Mouse (Mus musculus) limb, embryonic 11.5 days (tissue): ENCODE results near the gene Sspo. TPM values are rescaled to one million over a fixed set of nuclear protein-coding genes. Genes with fewer than 3 reads are reported as not detected.

ENCODE experiments used
- ATAC-seq: fragments of 200-750 bp; cut with Nextera tagmentation; 2 replicates; pipeline ENCODE4 v1.8.0; 2017; ENCODE audit warnings: low read depth; ENCODE audit not compliant: insufficient number of reproducible peaks, low FRiP score, low TSS enrichment
- DNase-seq: peaks from one replicate; pipeline ENCODE4 v3.0.0-alpha.2; 2015; ENCODE audit warnings: low spot score
- H3K27ac ChIP-seq: fragments of 300-500 bp; sonication (generic); replicated peaks from 2 replicates; pipeline ENCODE4 v1.5.1; 2014; ENCODE audit warnings: low read depth, mild to moderate bottlenecking, low read length
- H3K27me3 ChIP-seq: fragments of 300-500 bp; sonication (generic); 2 replicates; pipeline ENCODE4 v1.6.1; 2014; ENCODE audit warnings: mild to moderate bottlenecking, low read length, mixed read lengths; ENCODE audit not compliant: control insufficient read depth, insufficient read depth
- H3K36me3 ChIP-seq: fragments of 300-500 bp; sonication (generic); 2 replicates; pipeline ENCODE4 v1.6.1; 2014; ENCODE audit warnings: mild to moderate bottlenecking, low read length, moderate library complexity, mixed read lengths; ENCODE audit not compliant: control insufficient read depth, insufficient read depth
- H3K4me1 ChIP-seq: fragments of 300-500 bp; sonication (generic); 2 replicates; pipeline ENCODE4 v1.6.1; 2014; ENCODE audit warnings: low read length, mixed read lengths; ENCODE audit not compliant: control insufficient read depth, insufficient read depth
- H3K4me2 ChIP-seq: fragments of 300-500 bp; sonication (generic); 2 replicates; pipeline ENCODE4 v1.6.1; 2014; ENCODE audit warnings: low read depth, mild to moderate bottlenecking, moderate library complexity; ENCODE audit not compliant: severe bottlenecking
- H3K4me3 ChIP-seq: fragments of 300-500 bp; sonication (generic); 2 replicates; pipeline ENCODE4 v1.5.1; 2014; ENCODE audit warnings: low read depth, low read length
- H3K9ac ChIP-seq: fragments of 300-500 bp; sonication (generic); 2 replicates; pipeline ENCODE4 v1.6.1; 2014; ENCODE audit warnings: mild to moderate bottlenecking, low read length
- H3K9me3 ChIP-seq: fragments of 300-500 bp; sonication (generic); 2 replicates; pipeline ENCODE4 v1.6.1; 2016; ENCODE audit warnings: low read length; ENCODE audit not compliant: control insufficient read depth
- WGBS: fragments of 180-500 bp; shearing (Covaris S2); extraction: QIAGEN DNeasy Blood & Tissue Kit; methylation state at CpG from one replicate; pipeline ENCODE4 v1.1.7; 2014; 5-methylcytosine and 5-hydroxymethylcytosine counted together
- microRNA-seq: library from miRNA; unstranded; fragments of <30 nt; microRNA quantifications from one replicate; pipeline ENCODE4, GENCODE M21; 2016
- polyA plus RNA-seq: library from polyadenylated mRNA; unstranded; fragments of >200 nt; fragmentation: Nextera tagmentation; extraction: Ambion mirVana; gene quantifications from 2 replicates; pipeline ENCODE4 v1.2.1, GENCODE M21; 2014

Gene Sspo
- polyA plus RNA-seq, 1 experiment from 2014 or later: 0.23 TPM

DNA sequence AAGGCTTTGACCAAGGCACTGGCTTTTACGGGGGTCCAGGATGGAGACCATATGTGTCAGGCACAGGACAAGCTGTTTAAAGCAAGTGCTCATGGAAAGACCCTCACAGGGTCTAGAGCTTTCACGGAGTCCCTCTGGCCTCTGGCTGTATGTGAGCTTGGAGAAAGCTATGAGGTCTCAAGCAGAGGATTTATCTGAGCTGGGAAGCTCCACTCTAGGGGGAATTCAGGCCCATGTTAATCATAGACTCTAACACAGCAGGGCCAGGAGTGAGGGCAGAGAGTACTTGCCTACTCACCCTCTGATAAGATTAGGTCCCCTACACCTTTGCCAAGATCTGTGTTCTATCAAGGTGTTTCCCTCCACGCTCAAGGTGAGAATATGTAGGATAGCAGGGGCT lies 94.6 kb downstream of the Sspo start:
- no peak for ATAC-seq

GRCm38 (mm10) chr6:48545251-48545650 lies 97.2 kb downstream of the Sspo start:
- DNase-seq: no peak
- H3K27me3 ChIP-seq: no peaks in the 10 kb centered on the region
- no peak overlapping the region for H3K4me2 ChIP-seq
- WGBS: 80% methylated on average over 5 of the region's 5 CpGs
- H3K36me3 ChIP-seq: no peaks in the 10 kb centered on the region
- ATAC-seq: no peak
- H3K9ac ChIP-seq: no peak overlapping the region
- no peak overlapping the region for H3K27ac ChIP-seq
- H3K4me3 ChIP-seq: no peak overlapping the region
- H3K9me3 ChIP-seq: no peaks in the 10 kb centered on the region
- H3K4me1 ChIP-seq: peaks cover 25% of the 10 kb centered on the region

More for the DNA sequence above, 94.6 kb downstream of the Sspo start:
- H3K9me3 ChIP-seq: no peaks in the 10 kb centered on the region
- H3K36me3 ChIP-seq: no peaks in the 10 kb centered on the region
- 62% methylated on average over 3 of the region's 3 CpGs for WGBS
- peak overlapping the region; percentile 94 for H3K27ac ChIP-seq
- H3K4me2 ChIP-seq: no peak overlapping the region
- H3K4me3 ChIP-seq: no peak overlapping the region
- no peak for DNase-seq
- no peak overlapping the region for H3K9ac ChIP-seq
- H3K4me1 ChIP-seq: peaks cover 29% of the 10 kb centered on the region
- no peaks in the 10 kb centered on the region for H3K27me3 ChIP-seq

DNA sequence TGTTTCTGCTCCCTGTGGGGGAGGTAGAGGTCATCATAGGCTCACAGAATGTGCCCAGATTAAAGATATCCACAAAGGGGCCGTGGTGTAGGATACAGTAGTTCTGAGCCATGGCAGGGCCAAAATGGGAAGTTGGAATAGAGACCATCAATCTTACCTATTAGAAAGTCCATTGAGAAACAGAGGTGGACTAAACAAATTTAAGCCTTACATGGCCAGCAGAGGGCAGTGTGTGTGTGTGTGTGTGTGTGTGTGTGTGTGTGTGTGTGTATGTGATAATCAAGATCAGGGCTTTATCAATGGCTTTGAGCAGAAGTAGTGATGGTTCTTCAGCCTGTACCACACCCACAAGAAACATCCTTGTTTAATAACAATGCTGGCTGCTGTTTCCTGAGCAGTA lies 98.2 kb downstream of the Sspo start:
- ATAC-seq: no peak
- no peak overlapping the region for H3K9ac ChIP-seq
- 54% methylated on average over 1 of the region's 1 CpGs for WGBS
- no peaks in the 10 kb centered on the region for H3K9me3 ChIP-seq
- peak; percentile 38 for DNase-seq
- H3K4me3 ChIP-seq: no peak overlapping the region
- H3K27ac ChIP-seq: no peak overlapping the region
- H3K4me1 ChIP-seq: peaks cover 17% of the 10 kb centered on the region
- no peaks in the 10 kb centered on the region for H3K36me3 ChIP-seq
- no peak overlapping the region for H3K4me2 ChIP-seq
- no peaks in the 10 kb centered on the region for H3K27me3 ChIP-seq

GRCm38 (mm10) chr6:48546858-48547257 lies 98.8 kb downstream of the Sspo start:
- DNase-seq: no peak
- Histone ChIP-seq H3K4me2 (no peak overlapping the region), H3K27ac (no peak overlapping the region), H3K9me3 (no peaks in the 10 kb centered on the region), H3K4me1 (peaks cover 12% of the 10 kb centered on the region), H3K36me3 (no peaks in the 10 kb centered on the region), H3K27me3 (no peaks in the 10 kb centered on the region), H3K4me3 (no peak overlapping the region), H3K9ac (no peak overlapping the region)
- no peak for ATAC-seq
- whole genome bisulfite sequencing: 58% methylated on average over 4 of the region's 4 CpGs

DNA sequence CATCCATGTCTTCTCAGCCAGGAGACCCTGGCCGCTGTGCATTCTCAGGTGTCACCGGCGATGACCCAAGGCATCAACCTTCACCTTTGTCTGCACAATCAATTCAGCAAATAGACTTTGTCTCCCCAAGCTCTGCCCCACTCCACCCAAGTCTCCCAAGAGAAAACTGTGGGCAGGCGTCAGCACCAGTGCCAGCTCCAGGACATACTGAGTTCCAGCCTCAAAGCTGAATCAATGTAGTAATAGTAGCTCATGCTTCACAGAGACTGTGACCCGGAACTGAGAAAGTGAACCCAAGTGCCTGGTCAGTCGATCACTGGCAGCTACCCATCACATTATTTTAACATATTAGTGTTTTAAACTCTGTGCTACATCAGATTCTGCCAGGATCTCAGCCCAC lies 100.3 kb downstream of the Sspo start:
- Histone ChIP-seq H3K4me1 (no peaks in the 10 kb centered on the region), H3K27ac (no peak overlapping the region), H3K4me3 (no peak overlapping the region), H3K36me3 (no peaks in the 10 kb centered on the region), H3K4me2 (no peak overlapping the region), H3K27me3 (no peaks in the 10 kb centered on the region), H3K9ac (no peak overlapping the region), H3K9me3 (no peaks in the 10 kb centered on the region)
- 85% methylated on average over 6 of the region's 6 CpGs for WGBS
- DNase-seq (no peak), ATAC-seq (no peak)

Small RNAs within 50 kb of the gene (microRNA-seq; reads per million reads assigned to microRNA genes)
- gene Gm24325: not detected

Other genes starting within 250 kb of the Sspo start
- gene Krba1, start 52.6 kb upstream of the Sspo start, polyA plus RNA-seq: 25.2 and 25.5 TPM in 2 replicates
- 15.6 and 20.9 TPM in 2 replicates for gene Zfp467, start 2.4 kb upstream of the Sspo start, polyA plus RNA-seq
- gene Atp6v0e2, start 89.4 kb downstream of the Sspo start, polyA plus RNA-seq: 4.0 and 4.1 TPM in 2 replicates
- 12.4 and 14.6 TPM in 2 replicates for gene Lrrc61, start 106.6 kb downstream of the Sspo start, polyA plus RNA-seq
- 4.3 and 5.6 TPM in 2 replicates for gene Rarres2, start 124.6 kb downstream of the Sspo start, polyA plus RNA-seq
- not detected in 2 replicates for gene Gm45021, start 141.4 kb downstream of the Sspo start, polyA plus RNA-seq
- gene Repin1, start 145.7 kb downstream of the Sspo start, polyA plus RNA-seq: 42.8 and 46.1 TPM in 2 replicates
- gene Gm44965, start 145.7 kb downstream of the Sspo start, polyA plus RNA-seq: not detected in 2 replicates
- 9.8 and 9.9 TPM in 2 replicates for gene Zfp775, start 153.8 kb downstream of the Sspo start, polyA plus RNA-seq
- 0.71 and 0.83 TPM in 2 replicates for gene AI854703, start 178.5 kb downstream of the Sspo start, polyA plus RNA-seq
- gene Gimap8, start 199.0 kb downstream of the Sspo start, polyA plus RNA-seq: 0.24 and 0.48 TPM in 2 replicates
- 4.4 and 5.4 TPM in 2 replicates for gene Gimap9, start 227.9 kb downstream of the Sspo start, polyA plus RNA-seq
- gene Gimap4, start 236.3 kb downstream of the Sspo start, polyA plus RNA-seq: 10.8 and 12.3 TPM in 2 replicates